Mouse (Mus musculus) adrenal gland, adult (tissue): Measurements from ENCODE around the gene Caskin2.
A peak's percentile ranks its signal among the peaks of the same experiment; 100 is the strongest.
"Not testable (repeated sequence)": the region's sequence is repeated elsewhere in the genome, so short reads cannot be mapped to it uniquely, and the experiment has no call there.

Source experiments
- DNase-seq, 2 experiments: peaks; one replicate each; pipeline ENCODE4 v3.0.0; 2022 to 2023; ENCODE audit warnings: low spot score in 1 of 2; ENCODE audit not compliant: inconsistent age in 2 of 2

Gene Caskin2

GRCm38 (mm10) chr11:115813507-115814296 is at the start of gene Caskin2:
Gene Caskin2, minus strand, starts transcription at chr11:115813639.
- DNase-seq, result peak; percentile 98 to 100

DNA sequence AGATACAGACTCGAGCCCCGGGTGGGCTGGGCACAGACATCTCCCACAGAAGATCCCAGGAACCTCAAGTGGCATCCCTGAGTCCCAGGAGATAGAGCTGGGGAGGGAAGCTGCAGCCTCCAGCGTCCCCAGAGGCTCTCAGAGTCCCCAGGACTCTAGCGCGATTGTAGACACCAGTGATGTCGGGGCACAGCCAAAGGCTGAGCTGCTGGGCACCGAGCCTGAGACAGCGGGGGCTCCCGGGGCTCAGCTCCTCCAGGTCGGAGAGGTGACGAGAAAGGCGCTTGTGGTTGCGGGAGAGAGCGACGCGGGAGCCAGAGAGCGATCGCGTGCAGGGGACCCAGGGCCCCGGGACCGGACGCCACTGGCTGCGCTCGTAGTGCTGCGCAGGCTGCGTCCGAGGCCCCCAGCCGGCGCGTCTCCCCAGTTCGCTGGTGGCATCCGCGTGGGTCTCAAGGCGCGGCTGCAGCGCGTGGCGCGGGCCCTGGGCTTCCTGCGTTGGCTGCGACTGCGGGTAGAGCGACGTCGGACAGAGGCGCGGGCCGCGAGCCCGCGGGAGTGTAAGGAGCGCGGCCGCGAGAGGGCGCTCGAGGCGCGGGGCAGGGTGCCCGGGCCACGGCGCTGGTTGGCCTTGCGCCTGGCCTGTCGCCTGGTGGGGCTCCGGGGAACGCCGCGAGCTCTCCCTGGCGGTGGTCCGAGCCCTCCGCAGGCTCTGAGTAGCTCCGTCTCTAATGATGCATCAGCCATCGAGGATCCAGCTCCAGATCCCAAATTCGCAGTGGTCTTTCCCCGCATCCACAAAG is 45.9 kb upstream of the Caskin2 start:
- DNase-seq, result peak; percentile 91 to 95

DNA sequence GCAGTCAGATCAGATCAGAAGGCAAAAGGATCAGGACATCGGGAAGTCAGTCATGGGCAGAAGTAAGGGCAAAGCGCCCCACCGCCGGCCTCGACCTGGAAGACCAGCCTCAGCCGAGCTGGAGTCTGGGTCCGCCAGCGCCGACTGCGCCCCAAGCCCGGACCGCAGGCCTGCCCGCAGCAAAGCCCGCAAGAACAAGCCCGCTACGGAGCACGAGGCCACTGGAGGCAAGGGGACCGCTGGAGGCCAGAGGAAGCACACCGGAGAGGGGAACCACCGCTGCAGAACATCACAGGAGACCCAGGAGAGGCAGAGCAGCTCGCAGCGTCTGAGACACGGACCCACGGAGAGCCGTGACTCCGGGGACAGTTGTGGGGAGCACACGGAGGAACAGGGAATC is 44.9 kb upstream of the Caskin2 start, which contains the start of gene Myo15b:
Gene Myo15b (plus strand): TSS at position 53 of the 400 bp plus-strand sequence.
- no peak for DNase-seq

GRCm38 (mm10) chr11:115857936-115858335 is 44.5 kb upstream of the Caskin2 start:
- DNase-seq, result peak in 1 of 2 experiments; percentile 43

- not testable (repeated sequence) for DNase-seq
Observed at GRCm38 (mm10) chr11:115857146-115857545, 43.7 kb upstream of the Caskin2 start.

DNA sequence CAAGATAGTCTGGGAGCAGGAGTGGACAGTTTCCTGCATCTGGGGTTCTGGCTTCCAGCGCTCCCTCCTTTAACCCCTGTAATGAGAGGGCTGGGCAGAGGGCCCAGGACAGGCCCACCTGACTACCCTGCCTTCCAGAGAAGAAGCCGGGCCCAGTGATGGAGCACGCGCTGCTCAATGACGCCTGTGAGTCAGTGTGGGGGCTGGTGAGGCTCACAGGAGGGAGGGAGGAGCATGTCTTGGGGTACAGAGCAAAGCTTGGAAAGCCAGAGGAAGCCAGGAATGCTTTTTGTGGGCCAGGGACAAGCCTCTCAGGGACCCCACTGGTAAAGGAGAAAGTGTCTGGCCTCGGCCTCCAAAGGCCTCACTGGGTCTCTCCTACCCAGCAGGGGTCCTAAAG is 41.2 kb upstream of the Caskin2 start:
- no peak for DNase-seq

- no peak for DNase-seq
Observed at GRCm38 (mm10) chr11:115845819-115846218, 32.4 kb upstream of the Caskin2 start.

DNA sequence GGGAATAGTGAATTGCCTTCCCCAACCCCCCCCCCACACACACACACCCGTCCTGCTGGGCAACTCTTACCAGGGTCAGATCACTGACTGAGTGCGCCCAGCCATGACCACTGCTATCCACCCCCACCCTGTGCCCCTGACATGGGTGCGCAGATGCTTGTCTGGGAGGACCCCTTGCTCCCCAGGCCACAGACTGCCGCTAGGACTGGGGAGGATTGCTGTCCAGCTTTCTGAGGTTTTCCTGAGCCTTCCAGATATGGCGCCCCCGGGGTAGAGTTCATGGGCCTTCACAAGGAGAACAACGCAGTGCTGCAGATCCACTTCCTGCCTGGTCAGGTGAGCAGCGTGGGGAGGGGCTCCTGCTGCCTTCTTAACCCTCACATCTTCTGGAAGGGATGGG is 30.8 kb upstream of the Caskin2 start:
- DNase-seq, result no peak

DNA sequence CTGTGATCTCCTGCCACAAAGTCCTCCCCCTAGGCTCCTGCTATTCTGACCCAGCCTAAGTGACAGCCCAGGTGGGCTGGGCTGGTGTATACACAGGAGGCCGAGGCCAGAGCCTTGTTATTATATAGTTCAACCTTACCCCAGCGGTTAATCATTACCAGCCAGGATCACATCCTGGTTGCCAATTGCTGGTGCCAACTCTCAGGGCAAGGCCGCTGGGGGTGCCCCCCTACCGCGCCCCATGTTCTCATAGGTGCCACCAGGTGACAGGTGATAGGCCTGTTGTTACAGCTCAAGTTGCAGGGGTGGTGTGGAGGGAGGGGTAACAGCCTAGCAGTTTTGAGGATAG is 30.4 kb upstream of the Caskin2 start:
- DNase-seq, result no peak

GRCm38 (mm10) chr11:115843141-115843890 is 29.9 kb upstream of the Caskin2 start:
- DNase-seq, result no peak

- DNase-seq, result peak in 1 of 2 experiments; percentile 43
Observed at GRCm38 (mm10) chr11:115841961-115842550, 28.6 kb upstream of the Caskin2 start.

DNA sequence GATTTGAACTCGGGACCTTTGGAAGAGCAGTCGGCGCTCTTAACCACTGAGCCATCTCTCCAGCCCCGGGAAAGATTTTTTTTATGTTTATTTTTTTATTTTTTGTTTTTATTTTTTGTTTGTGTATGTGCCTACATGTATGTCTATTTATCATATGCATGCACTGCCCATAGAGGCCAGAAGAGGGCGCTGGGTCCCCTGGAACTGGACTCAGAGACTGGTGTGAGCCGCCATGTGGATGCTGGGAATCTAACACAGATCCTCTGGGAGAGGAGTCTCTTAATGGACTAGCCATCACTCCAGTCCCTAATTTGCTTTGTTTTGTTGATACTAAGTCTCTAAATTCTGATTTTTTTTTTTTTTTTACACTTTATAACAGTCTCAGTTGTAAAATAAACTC is 27.6 kb upstream of the Caskin2 start:
- no peak for DNase-seq

DNA sequence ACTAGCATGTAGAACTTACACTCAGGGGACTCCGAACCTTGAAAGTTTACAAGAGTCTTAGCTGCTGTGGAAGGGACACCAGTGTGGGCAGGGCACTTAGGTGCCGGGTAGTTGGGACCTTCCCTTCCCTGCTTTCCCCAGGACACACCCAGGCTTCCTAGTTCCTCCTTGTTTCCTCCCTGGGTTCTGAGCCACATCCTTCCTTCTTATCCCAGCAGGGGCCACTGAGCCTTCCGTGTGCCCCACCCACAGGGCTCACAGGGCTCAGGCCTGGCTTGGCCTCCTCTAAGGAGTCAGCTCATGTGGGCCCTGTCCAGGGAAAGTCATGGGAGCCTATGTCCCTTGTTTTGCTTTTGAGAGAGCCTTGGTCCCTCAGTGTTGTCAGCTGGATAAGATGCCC is 26.3 kb upstream of the Caskin2 start:
- DNase-seq, result no peak

- no peak for DNase-seq
Observed at GRCm38 (mm10) chr11:115838895-115839311, 25.5 kb upstream of the Caskin2 start.

DNA sequence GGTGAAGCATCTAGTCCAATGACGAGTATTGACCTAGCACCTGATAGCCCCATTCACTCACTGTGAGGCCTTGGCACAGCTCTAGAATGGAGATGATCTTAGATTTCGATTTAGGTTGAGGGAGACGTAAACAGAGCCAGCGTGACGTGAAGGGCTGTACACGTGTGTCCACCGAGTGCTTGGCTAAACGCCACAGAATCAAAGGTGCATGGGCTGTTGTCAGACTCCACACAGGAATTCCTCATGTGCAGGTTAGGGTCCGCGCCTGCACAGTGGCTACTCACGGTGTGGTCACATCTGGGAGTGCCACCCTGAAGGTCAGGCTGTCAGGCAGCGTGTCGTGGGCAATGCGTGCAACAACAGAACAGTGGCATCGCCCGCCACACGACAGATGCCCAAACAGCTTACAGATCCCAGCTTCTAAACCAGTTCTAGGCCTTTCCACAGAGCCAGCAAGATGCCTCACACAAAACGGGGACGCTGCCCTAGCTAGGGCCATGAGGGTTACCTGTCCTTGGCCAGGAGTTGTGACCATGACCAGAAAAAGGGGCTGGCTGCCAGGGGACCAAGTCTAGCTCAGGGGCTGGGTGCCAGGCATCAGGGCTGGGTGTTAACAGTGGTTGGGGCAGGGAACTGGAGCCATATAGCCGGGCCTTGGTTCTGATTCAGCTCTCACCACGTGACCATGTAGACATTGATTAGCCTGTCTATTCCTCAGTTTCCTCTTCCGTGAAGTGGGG is 24.3 kb upstream of the Caskin2 start:
- peak in 1 of 2 experiments; percentile 42 for DNase-seq

GRCm38 (mm10) chr11:115836656-115837395 is 23.4 kb upstream of the Caskin2 start:
- no peak for DNase-seq

GRCm38 (mm10) chr11:115834033-115834432 is 20.6 kb upstream of the Caskin2 start:
- no peak for DNase-seq

DNA sequence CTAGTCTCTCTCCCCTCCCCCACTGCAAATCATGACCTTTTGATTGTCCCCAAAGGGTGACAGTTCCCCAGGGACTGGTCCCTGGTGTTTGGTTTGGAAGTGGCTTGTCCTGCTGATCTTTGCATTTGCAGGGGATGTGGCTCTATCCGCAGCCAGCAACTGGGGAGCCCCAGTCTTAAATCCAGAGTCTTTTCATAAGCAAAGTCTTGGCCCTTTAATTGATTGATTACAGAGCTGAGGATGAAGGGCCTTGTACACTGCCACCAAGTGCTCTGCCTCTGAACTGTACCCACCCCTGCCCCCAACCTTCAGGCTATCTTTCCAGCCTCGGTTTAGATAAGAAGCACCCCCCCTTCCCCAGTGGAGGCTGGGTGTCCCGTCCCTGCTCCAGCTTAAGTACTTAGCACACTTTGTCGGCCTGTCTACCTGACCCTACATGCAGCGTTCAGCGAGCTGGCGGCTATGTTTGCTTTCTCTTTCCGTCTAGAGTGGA is 19.6 kb upstream of the Caskin2 start:
- DNase-seq, result no peak

- DNase-seq, result peak; percentile 59 to 66
Observed at GRCm38 (mm10) chr11:115832523-115832922, 19.1 kb upstream of the Caskin2 start.
